Mouse (Mus musculus) splenic B cell, adult 2 months (primary cell): Measurements from ENCODE around the gene Rps18.
"Not testable (repeated sequence)": the region's sequence is repeated elsewhere in the genome, so short reads cannot be mapped to it uniquely, and the experiment has no call there.

ENCODE experiments used
- DNase-seq: peaks from one replicate; pipeline ENCODE4 v3.0.0-alpha.2; 2011; ENCODE audit warnings: low read depth, low spot score
- H3K27me3 ChIP-seq: 2 replicates; pipeline ENCODE4 v1.6.1; 2012; ENCODE audit warnings: mild to moderate bottlenecking, low read length, moderate library complexity, mixed read lengths; ENCODE audit not compliant: control insufficient read depth, poor library complexity, insufficient read depth, severe bottlenecking
- H3K36me3 ChIP-seq: 2 replicates; pipeline ENCODE4 v1.6.1; 2012; ENCODE audit warnings: mild to moderate bottlenecking, low read length, moderate library complexity, mixed read lengths; ENCODE audit not compliant: control insufficient read depth, poor library complexity, insufficient read depth, severe bottlenecking

Rps18 gene

DNA sequence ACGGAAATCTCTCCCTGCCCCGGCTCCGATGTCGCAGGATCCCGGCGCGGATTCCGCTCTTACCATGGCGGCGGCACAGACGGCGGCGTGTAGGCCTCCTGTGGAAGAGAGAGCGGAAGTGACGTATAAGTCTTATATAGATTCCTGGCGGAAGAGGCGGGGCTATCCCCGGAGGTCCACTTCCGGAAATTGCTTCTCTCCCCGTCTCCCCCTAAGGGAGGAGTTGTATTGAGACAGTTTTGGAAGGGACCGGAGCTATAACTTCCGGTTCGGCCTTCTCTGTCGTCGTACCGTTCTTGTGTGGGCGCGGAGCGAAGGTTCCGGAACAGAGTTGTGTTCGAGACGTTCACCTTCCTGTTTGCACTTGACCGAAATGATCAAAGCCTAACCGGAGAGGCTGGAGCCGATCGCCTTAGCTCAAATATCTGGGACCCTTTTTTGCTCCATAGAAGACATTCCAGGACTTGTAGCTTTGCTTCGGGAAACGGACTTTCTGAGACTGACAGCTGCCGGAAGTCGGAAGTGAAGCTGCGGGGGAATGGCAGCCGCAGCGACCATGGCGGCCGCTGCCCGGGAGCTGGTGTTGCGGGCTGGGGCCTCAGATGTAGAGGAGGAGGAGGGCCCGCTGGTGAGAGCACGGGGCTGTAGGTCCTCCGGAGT, at the start of gene Rps18, which contains the start of gene Vps52:
TSS of gene Rps18 (minus strand) at position 447 of the 660 bp plus-strand sequence.
TSS of gene Vps52 (plus strand) at position 258 of the 660 bp plus-strand sequence.
- peaks cover 13% of the 10 kb centered on the region for H3K36me3 ChIP-seq
- H3K27me3 ChIP-seq: no peaks in the 10 kb centered on the region
- peak; percentile 99 for DNase-seq

DNA sequence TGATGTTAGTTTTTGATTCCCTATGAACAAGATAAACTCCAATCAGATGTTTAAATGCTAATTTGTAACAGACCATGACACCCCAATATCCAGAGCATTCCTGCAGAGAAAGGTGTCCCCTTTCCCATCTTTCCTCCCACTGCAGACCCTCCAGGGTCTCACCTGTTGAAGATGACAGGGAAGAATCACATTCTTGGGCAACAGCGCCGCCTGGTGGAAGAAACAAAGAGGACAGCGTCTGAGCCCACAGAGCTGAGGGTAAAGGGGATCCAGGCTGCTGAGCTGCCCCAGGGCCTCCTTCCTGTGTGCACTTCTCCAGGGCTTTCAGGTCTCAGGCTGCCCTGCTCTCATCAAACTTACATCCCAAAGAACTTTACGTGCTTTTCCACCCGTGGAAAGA, 47.6 kb upstream of the Rps18 start:
- Histone ChIP-seq H3K36me3 (peaks cover 9% of the 10 kb centered on the region), H3K27me3 (no peaks in the 10 kb centered on the region; the same call in 1 of the 2 replicates)
- DNase-seq: peak; percentile 73

DNA sequence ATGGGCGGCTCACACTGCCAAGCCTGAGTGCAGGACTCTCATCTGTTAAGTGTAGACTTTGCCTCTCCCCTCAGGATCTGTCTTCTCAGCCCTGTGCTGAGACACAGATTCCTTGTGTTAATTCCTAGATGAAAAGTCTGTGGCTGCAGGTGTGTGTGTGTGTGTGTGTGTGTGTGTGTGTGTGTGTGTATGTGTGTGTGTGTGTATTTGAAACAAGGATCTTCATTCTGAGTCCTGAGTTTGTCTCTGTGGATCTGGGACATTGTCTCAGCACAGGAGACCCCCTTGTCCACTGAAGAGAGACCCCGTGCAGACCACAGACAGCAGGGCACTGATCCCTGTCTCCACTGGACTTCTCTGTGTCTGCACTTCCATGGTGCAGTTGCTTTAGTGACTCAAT, 45.0 kb upstream of the Rps18 start:
- not testable (repeated sequence) for H3K27me3 ChIP-seq, DNase-seq
- peaks cover 28% of the 10 kb centered on the region for H3K36me3 ChIP-seq

- peaks cover 31% of the 10 kb centered on the region for H3K36me3 ChIP-seq
- H3K27me3 ChIP-seq: no peaks in the 10 kb centered on the region
- peak; percentile 100 for DNase-seq
These were observed 44.3 kb upstream of the Rps18 start, which contains the start of gene H2-K1 for GRCm38 (mm10) chr17:34000150-34000537. H2-K1 (minus strand) TSS chr17:34000347.

DNA sequence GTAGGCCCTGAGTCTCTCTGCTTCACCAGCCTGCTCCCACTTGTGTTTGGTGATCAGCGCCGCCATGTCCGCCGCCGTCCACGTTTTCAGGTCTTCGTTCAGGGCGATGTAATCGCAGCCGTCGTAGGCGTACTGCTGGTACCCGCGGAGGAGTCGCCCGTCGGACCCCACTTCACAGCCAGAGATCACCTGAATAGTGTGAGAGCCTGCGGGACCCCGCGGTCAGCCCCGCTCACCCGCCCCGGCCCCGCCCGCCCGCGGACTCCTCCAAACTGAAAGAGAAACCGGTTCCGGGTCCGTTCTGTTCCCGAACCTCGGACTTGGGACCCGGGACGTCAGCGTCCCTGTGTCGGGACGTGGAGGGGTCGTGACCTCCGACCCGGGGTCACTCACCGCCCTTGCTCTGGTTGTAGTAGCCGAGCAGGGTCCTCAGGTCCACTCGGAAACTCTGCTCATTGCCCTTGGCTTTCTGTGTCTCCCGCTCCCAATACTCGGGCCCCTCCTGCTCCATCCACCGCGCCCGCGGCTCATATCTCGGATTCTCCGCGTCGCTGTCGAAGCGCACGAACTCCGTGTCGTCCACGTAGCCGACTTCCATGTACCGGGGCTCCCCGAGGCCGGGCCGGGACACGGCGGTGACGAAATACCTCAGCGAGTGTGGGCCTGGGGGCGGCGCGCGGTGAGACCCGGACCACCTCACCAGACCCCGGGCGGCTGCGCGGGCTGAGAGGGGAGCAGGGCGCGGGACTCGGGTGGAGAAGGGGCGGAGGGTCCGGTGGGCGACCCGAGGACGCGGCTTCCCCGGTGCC, 43.7 kb upstream of the Rps18 start:
- peak; percentile 48 for DNase-seq
- Histone ChIP-seq H3K27me3 (no peaks in the 10 kb centered on the region), H3K36me3 (peaks cover 31% of the 10 kb centered on the region)

- peaks cover 31% of the 10 kb centered on the region for H3K36me3 ChIP-seq
- not testable (repeated sequence) for H3K27me3 ChIP-seq
- peak; percentile 59 for DNase-seq
These were observed 42.9 kb upstream of the Rps18 start for GRCm38 (mm10) chr17:33998697-33999096.

- H3K27me3 ChIP-seq, DNase-seq: not testable (repeated sequence)
- peaks cover 31% of the 10 kb centered on the region for H3K36me3 ChIP-seq
These were observed 41.2 kb upstream of the Rps18 start for GRCm38 (mm10) chr17:33997025-33997424.

DNA sequence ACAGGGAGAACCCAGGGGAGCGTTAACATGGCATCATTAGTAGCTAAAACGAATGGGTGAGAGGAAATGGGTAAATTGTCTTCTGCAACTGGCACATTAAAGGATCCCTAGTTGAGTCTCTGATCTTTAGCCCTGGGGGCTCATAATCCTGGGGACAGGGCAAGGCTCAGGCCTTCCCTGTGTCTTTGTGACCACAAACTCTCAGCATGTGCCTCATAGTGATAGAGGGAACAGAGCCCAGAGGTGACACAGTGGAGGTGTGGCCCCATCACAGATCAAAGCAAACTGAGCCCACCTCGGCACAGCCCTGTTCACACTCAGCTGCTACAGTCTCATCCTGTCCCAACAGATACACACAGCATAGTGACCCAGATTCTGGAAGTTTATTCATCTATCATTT, 39.9 kb upstream of the Rps18 start:
- H3K27me3 ChIP-seq: no peaks in the 10 kb centered on the region
- DNase-seq: no peak

DNA sequence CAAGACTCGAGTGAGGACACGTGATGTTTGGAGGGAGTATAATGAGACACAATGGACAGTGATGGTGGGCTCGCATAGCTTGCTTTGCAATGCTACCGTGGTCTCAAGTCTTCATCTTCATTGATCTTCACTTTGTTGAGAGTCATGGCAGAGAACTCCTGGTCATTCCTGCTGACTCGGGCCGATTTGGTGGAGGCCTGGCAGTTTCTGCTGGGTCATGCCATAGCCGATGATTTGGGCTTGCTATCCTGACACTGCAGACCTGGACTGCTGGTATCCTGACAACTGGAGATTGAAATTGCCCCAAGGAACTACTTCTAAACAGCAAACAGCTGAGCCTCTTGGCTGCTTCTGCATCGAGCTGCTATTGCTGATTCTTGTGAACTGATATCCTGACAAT, 39.2 kb upstream of the Rps18 start:
- H3K27me3 ChIP-seq: no peaks in the 10 kb centered on the region
- no peak for DNase-seq
- peaks cover 31% of the 10 kb centered on the region for H3K36me3 ChIP-seq

More for the DNA sequence above, 39.9 kb upstream of the Rps18 start:
- H3K36me3 ChIP-seq: peaks cover 31% of the 10 kb centered on the region

GRCm38 (mm10) chr17:33991788-33992664, 36.2 kb upstream of the Rps18 start:
- H3K27me3 ChIP-seq: no peaks in the 10 kb centered on the region
- DNase-seq: peak; percentile 90

GRCm38 (mm10) chr17:33982136-33982535, 26.3 kb upstream of the Rps18 start:
- DNase-seq: peak; percentile 82
- not testable (repeated sequence) for H3K36me3 ChIP-seq, H3K27me3 ChIP-seq

More at GRCm38 (mm10) chr17:33991788-33992664, 36.2 kb upstream of the Rps18 start:
- peaks cover 13% of the 10 kb centered on the region for H3K36me3 ChIP-seq

- not testable (repeated sequence) for H3K27me3 ChIP-seq, H3K36me3 ChIP-seq
- DNase-seq: peak; percentile 97
These were observed 25.6 kb upstream of the Rps18 start for GRCm38 (mm10) chr17:33981192-33981909.

GRCm38 (mm10) chr17:33980181-33981035, 24.6 kb upstream of the Rps18 start:
- DNase-seq: no peak
- Histone ChIP-seq H3K27me3 (no peaks in the 10 kb centered on the region; the same call in 1 of the 2 replicates), H3K36me3 (no peaks in the 10 kb centered on the region; the same call in 1 of the 2 replicates)
